Mouse (Mus musculus) embryonic facial prominence, embryonic 10.5 days (tissue): ENCODE measurements around the gene Tac2. TPM values are rescaled to one million over a fixed set of nuclear protein-coding genes. Genes with fewer than 3 reads are reported as not detected.

ENCODE experiments used
- DNase-seq: peaks from one replicate; pipeline ENCODE4 v3.0.0-alpha.2; 2017; ENCODE audit warnings: low spot score
- H3K27ac ChIP-seq: fragments of 300-500 bp; sonication (generic); replicated peaks from 2 replicates; pipeline ENCODE4 v1.5.1; 2016; ENCODE audit warnings: mild to moderate bottlenecking
- H3K27me3 ChIP-seq: fragments of 300-500 bp; sonication (generic); replicated peaks from 2 replicates; pipeline ENCODE4 v1.6.1; 2016; ENCODE audit warnings: low read depth, mild to moderate bottlenecking; ENCODE audit not compliant: poor library complexity, severe bottlenecking
- H3K36me3 ChIP-seq: fragments of 300-500 bp; sonication (generic); replicated peaks from 2 replicates; pipeline ENCODE4 v1.6.1; 2016; ENCODE audit warnings: mild to moderate bottlenecking, moderate library complexity
- H3K4me1 ChIP-seq: fragments of 300-500 bp; sonication (generic); 2 replicates; pipeline ENCODE4 v1.6.1; 2016
- H3K4me3 ChIP-seq: fragments of 300-500 bp; sonication (generic); 2 replicates; pipeline ENCODE4 v1.5.1; 2016; ENCODE audit warnings: mild to moderate bottlenecking, moderate library complexity
- H3K9me3 ChIP-seq: fragments of 300-500 bp; sonication (generic); 2 replicates; pipeline ENCODE4 v1.6.1; 2016; ENCODE audit warnings: mild to moderate bottlenecking
- WGBS: fragments of 180-500 bp; shearing (Covaris S2); methylation state at CpG from one replicate; pipeline ENCODE4 v1.1.7; 2016; 5-methylcytosine and 5-hydroxymethylcytosine counted together
- polyA plus RNA-seq: library from polyadenylated mRNA; unstranded; fragments of >200 nt; fragmentation: Nextera tagmentation; extraction: Ambion mirVana; gene quantifications from 2 replicates; pipeline ENCODE4 v1.2.1, GENCODE M21; 2016

Gene Tac2
- polyA plus RNA-seq, 1 experiment from 2014 or later, result 1.5 TPM

DNA sequence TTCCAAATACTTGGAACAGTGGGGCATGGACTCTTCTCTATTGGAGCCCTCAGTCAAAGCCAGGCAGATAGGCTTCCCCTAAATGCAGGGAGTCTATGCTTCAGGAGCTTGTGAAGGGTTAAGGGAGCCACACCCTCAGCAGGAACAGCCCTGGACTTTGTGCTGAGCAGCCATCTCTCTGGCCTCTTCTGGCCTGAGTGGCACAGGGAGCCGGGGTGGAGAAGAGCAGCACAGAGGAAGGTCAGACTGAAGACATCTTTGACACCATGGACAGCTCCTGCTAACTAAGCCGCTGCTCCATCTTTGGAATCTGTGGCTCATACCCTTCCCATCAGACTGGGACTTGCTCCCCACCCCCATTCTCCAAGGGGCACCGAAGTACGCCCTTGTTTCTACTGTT lies 21.0 kb upstream of the Tac2 start:
- WGBS, result 47% methylated on average over 4 of the region's 4 CpGs

DNA sequence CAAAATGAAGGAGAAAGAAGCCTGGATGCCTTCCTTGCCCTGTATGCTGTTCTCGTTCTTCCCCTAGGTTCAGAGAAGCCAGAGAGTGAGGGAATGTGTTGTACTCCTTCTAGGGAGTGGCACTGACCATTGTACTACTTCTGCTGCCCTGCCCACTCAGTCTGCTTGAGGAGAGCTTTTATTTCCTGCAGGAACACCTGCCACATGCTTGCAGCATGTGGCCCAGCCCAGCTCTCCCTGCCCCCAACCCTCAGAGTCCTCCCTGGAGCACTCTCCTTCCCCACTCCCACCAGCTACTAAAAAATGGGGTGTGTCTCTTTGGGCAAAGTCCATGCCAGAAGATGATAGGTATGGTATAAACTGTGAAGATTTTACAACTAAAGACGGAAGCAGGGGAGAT lies 20.0 kb upstream of the Tac2 start:
- H3K4me1 ChIP-seq, result 0 out of 2 replicates have a peak, but pooled peaks cover 5% of the 10 kb centered on the region
- H3K27ac ChIP-seq, result no peak overlapping the region
- no peak overlapping the region for H3K4me3 ChIP-seq
- DNase-seq, result no peak
- H3K36me3 ChIP-seq, result peaks cover 10% of the 10 kb centered on the region
- 70% methylated on average over 2 of the region's 2 CpGs for WGBS
- no peaks in the 10 kb centered on the region for H3K9me3 ChIP-seq
- no peaks in the 10 kb centered on the region for H3K27me3 ChIP-seq

More for the DNA sequence above, 21.0 kb upstream of the Tac2 start:
- Histone ChIP-seq H3K36me3 (peaks cover 20% of the 10 kb centered on the region), H3K9me3 (no peaks in the 10 kb centered on the region), H3K4me3 (no peak overlapping the region), H3K4me1 (0 out of 2 replicates have a peak, but pooled peaks cover 5% of the 10 kb centered on the region), H3K27me3 (no peaks in the 10 kb centered on the region), H3K27ac (no peak overlapping the region)
- peak; percentile 25 for DNase-seq

DNA sequence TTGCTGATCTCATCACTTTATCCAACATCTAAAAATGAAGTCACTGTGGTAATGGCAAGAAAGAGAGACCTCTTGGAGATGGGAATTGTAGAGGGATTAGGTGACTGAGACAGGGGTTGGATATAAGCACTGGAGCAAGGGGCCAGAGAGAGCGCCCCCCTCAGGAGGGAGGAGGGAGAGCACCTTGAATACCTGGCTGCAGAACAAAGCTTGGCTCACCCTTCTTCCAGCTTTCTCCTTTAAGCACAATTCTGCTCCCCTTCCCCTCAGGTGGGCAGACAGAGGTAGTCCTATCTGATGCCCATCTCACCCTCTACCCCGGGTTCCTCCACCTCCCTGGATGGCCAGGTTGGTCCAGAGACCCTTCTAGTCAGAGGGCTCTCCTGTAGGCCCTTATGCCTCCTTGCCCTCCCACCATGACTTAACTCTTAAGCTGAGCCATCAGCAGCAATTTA lies 19.5 kb upstream of the Tac2 start, which contains the start of gene Myo1a:
TSS of gene Myo1a (plus strand) at position 405 of the 455 bp plus-strand sequence.
- Histone ChIP-seq H3K27ac (no peak within 1 kb of the TSS), H3K4me1 (0 out of 2 replicates have a peak, but pooled peaks cover 5% of the 10 kb centered on the region), H3K36me3 (peaks cover 5% of the 10 kb centered on the region), H3K9me3 (no peaks in the 10 kb centered on the region), H3K4me3 (no peak within 1 kb of the TSS), H3K27me3 (no peaks in the 10 kb centered on the region)
- WGBS, result 55% methylated on average over 2 of the region's 2 CpGs
- DNase-seq, result no peak

DNA sequence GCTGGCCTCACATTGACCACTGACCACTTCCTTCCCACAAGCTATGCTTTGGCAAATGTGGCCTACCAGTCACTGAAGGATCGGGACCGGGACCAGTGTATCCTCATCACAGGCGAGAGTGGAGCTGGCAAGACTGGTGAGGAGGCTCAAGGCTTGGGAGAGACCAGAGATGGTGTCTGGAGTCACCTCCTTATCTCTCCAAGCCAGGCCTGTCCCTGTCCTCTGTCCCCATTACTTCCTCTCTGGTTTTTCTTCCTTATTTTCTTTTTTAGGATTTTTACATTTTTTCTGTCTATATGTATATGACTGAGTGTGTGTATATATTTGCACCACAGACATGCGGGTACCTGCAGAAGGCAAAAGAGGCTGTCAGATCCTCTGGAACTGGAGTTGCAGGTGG lies 18.5 kb upstream of the Tac2 start:
- no peak for DNase-seq
- no peak overlapping the region for H3K27ac ChIP-seq
- no peak overlapping the region for H3K4me3 ChIP-seq
- WGBS, result 91% methylated on average over 4 of the region's 4 CpGs
- H3K27me3 ChIP-seq, result no peaks in the 10 kb centered on the region
- no peaks in the 10 kb centered on the region for H3K9me3 ChIP-seq
- H3K36me3 ChIP-seq, result no peaks in the 10 kb centered on the region
- 0 out of 2 replicates have a peak, but pooled peaks cover 12% of the 10 kb centered on the region for H3K4me1 ChIP-seq

DNA sequence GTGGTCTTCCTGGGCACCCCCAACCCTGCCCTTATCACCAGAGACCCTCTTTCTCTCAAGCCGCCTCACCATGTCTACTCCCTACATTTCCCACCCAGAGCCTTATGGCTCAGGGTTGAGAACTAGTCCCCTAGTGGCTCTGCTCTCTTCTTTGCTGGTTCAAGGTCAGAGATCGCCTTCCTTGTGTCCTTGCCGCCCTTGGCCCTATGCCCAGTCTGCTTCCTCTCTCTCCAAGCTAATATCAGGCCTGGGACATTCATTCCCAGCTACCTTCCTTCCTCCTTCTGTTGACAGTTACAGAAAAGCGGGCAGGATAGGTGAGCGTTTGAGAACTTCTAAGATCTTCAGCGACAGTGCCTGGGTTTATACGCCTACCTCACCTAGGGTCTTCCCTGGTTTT lies 16.6 kb upstream of the Tac2 start:
- Histone ChIP-seq H3K9me3 (no peaks in the 10 kb centered on the region), H3K4me1 (peaks cover 16% of the 10 kb centered on the region), H3K36me3 (no peaks in the 10 kb centered on the region), H3K4me3 (no peak overlapping the region), H3K27ac (no peak overlapping the region), H3K27me3 (no peaks in the 10 kb centered on the region)
- 91% methylated on average over 7 of the region's 7 CpGs for WGBS
- no peak for DNase-seq

DNA sequence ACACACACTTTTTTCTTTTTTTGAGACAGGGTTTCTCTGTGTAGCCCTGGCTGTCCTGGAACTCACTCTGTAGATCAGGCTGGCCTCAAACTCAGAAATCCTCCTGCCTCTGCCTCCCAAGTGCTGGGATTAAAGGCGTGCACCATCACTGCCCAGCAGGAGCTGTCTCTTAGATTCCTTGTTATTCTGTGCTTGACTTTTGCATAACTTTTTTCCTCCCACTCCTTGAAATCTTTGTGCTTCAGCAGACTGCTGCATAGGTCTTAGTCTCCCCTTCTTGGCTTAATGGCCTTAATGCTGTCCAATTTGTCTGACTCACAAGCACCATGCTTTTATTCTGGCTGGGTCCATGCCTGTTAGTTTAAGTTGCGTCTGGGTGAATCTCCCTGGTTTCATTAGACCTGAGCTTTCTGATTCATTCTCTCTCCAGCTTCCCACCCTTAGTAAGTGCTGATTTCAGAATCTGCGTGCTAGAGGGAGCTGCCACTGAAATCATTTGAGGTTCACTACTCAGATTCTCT lies 15.4 kb upstream of the Tac2 start:
- no peak overlapping the region for H3K27ac ChIP-seq
- no peaks in the 10 kb centered on the region for H3K9me3 ChIP-seq
- H3K36me3 ChIP-seq, result no peaks in the 10 kb centered on the region
- no peaks in the 10 kb centered on the region for H3K27me3 ChIP-seq
- H3K4me1 ChIP-seq, result peaks cover 21% of the 10 kb centered on the region
- H3K4me3 ChIP-seq, result no peak overlapping the region
- no peak for DNase-seq
- 86% methylated on average over 3 of the region's 3 CpGs for WGBS

DNA sequence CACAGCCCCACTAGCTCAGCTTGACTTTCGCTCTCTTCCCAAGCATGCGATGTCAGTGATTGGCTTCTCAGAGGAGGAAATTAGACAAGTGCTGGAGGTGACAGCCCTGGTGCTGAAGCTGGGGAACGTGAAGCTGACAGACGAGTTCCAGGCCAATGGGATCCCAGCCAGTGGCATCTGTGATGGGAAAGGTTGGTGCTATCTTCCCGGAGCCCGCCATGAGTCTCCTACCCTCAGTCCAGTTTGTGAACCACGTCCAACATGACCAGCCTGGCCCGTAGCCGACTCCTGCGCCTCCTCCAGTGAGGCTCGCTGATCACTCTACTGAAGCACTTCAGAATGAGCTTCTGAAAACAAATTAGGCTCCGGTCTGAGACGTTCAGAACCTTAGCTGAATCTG lies 13.9 kb upstream of the Tac2 start:
- no peaks in the 10 kb centered on the region for H3K27me3 ChIP-seq
- peaks cover 21% of the 10 kb centered on the region for H3K4me1 ChIP-seq
- 0 out of 2 replicates have a peak, but pooled peaks cover 1% of the 10 kb centered on the region for H3K36me3 ChIP-seq
- no peaks in the 10 kb centered on the region for H3K9me3 ChIP-seq
- WGBS, result 79% methylated on average over 13 of the region's 13 CpGs
- no peak overlapping the region for H3K4me3 ChIP-seq
- no peak for DNase-seq
- no peak overlapping the region for H3K27ac ChIP-seq

DNA sequence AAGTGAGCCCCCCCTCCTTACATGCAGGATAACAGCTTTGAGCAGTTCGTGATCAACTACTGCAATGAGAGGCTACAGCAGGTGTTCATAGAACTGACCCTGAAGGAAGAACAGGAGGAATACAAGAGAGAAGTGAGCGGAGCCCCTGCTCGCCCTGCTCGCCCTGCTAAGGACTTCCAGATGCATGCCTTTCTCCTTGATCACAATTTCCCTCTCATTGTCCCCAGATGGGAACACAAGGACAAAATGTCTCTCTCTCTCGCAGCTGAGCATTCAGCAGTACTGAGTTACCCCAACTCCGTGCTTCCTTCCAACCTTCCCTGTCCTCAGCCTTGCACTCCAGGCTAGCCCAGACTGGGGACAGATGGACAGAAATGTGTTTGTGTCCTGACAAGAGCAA lies 11.5 kb upstream of the Tac2 start:
- H3K9me3 ChIP-seq, result no peaks in the 10 kb centered on the region
- H3K36me3 ChIP-seq, result 0 out of 2 replicates have a peak, but pooled peaks cover 6% of the 10 kb centered on the region
- H3K27ac ChIP-seq, result no peak overlapping the region
- peaks cover 20% of the 10 kb centered on the region for H3K4me1 ChIP-seq
- WGBS, result 57% methylated on average over 6 of the region's 6 CpGs
- no peaks in the 10 kb centered on the region for H3K27me3 ChIP-seq
- no peak overlapping the region for H3K4me3 ChIP-seq
- DNase-seq, result peak; percentile 35

DNA sequence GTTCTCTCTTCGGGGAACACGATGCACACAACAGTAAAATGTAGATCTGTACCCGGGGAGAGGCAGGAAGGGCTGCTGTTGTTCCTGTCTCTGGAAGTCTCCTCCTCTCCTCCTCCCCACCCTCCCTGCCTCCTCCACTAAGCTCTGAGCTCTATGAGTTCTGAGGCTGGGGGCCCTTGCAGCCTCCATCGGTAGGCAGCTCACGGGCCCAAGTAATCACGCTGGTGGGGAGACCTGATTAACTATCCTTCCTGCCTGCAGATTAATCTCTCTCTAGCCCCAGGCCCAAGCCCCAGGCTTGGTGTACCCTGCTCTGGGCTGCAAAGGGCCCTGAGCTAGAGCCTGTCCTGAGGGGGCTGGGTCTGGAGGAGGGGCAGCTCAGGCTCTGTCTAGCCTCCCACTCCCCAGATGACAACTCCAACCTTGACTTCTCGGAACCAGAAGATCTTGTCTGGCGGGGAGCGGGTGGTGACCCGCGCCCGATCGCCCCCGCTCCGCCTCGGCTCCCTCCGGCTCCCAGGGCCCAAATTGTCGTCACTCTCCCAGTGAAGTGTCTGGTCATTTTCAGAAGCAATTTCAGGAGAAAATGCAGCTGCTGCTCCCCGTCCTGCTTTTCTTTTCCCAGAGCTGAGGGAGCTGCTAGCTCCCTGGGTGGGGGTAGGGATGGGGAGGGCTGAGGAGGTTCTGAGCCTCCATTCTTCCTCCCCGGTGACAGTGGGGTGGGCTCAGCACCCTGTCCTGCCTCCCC lies 2.4 kb upstream of the Tac2 start:
- Histone ChIP-seq H3K36me3 (no peaks in the 10 kb centered on the region), H3K27ac (peak overlapping the region; percentile 41), H3K4me3 (peak overlapping the region; percentile 39), H3K9me3 (no peaks in the 10 kb centered on the region), H3K27me3 (peaks cover 66% of the 10 kb centered on the region), H3K4me1 (peaks cover 50% of the 10 kb centered on the region)
- WGBS, result 9% methylated on average over 20 of the region's 20 CpGs
- peak; percentile 24 for DNase-seq

DNA sequence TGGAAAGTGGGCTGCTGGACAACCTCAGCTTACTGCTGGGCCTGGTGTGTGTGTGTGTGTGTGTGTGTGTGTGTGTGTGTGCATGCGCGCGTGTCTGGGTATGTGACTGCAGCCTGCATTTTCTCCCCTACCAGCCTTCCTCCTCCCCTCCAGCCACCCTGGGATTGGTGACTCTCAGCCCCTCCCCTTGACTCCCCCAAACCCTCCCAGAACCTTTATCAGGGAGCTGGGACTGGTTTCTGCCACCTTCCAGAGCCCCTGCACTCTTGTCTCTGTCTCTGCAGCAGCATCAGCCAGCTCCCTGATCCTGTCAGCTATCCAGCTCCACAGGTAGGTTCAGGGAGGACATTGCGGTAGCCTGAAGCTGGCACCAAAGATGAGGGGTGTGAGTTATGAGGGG lies 858 bp downstream of the Tac2 start:
- Histone ChIP-seq H3K4me1 (peaks cover 40% of the 10 kb centered on the region), H3K9me3 (no peaks in the 10 kb centered on the region), H3K27ac (no peak overlapping the region), H3K4me3 (no peak overlapping the region), H3K27me3 (peaks cover 86% of the 10 kb centered on the region), H3K36me3 (no peaks in the 10 kb centered on the region)
- no peak for DNase-seq
- 82% methylated on average over 4 of the region's 4 CpGs for WGBS

DNA sequence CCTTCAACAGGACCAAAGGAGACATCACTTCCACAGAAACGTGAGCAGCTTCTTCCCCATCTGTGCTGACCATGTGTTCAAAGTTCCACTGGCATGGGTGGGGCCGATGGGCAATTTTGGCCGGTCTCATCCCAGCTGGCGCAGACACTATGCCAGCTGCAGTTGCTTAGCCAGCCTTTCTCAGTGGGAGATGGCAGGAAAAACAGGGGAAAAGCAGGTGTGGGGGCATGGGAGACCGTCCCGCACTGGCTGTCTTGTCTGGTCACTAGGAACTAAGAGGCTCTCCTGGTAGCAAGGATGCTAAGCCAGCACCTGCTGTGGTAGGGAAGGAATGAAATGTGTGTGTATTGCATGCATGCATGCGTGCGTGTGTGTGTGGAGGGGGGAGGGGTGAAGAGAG lies 4.2 kb downstream of the Tac2 start:
- DNase-seq, result no peak
- Histone ChIP-seq H3K4me1 (peaks cover 22% of the 10 kb centered on the region), H3K4me3 (no peak overlapping the region), H3K27ac (no peak overlapping the region), H3K9me3 (no peaks in the 10 kb centered on the region), H3K27me3 (peaks cover 55% of the 10 kb centered on the region), H3K36me3 (no peaks in the 10 kb centered on the region)
- WGBS, result 80% methylated on average over 8 of the region's 8 CpGs

DNA sequence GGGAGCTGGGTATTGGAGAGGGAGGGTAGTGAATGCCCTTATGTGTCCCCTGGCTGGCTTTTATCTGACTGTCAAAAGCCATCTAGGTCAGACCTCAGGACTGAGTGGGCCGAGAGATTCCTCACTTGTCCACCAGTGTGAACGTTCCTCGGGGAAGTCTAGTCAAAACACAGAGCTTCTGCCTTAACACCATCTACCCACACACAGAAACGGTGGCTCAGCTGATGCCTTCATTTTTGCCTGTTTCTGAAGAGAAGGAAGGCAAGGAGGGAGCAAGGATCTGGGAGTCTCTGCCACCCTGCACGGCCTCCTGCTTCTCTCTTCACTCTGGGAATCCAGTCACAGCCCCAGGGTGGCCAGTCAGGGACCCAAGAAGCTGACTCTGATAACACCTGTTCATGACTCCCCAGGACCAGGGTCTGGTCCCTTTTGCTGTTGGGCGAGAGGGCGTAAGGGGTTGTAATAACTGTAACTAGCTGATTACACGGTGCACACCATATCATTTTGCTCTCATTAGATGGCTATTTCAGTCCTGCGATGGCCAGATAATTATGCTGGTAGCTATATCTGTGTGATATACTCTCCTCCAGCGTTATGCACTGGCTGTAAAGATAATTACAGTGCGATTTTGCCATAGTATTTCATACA lies 6.1 kb downstream of the Tac2 start:
- WGBS, result 67% methylated on average over 11 of the region's 11 CpGs

DNA sequence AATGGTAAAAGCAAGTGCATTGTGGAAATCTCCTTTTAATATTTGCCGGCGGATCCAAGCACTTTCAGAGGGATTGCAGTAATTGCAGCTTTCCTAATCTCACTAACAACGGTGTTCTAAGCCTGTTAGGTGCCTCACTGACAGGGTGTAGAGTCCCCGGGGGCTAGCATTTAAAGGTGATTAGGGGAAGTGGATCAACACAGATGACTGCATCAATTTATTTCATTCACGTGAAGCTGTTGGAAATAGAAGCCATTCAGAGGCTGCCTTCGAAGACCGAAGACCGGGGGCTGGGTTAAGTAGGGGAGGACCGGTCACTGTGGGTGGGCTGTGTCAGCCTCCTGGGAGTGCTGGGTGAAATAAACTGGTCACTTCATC lies 6.6 kb downstream of the Tac2 start:
- no peak for DNase-seq
- peaks cover 39% of the 10 kb centered on the region for H3K27me3 ChIP-seq
- H3K4me3 ChIP-seq, result no peak overlapping the region
- WGBS, result 37% methylated on average over 9 of the region's 9 CpGs
- peaks cover 29% of the 10 kb centered on the region for H3K4me1 ChIP-seq
- H3K9me3 ChIP-seq, result no peaks in the 10 kb centered on the region
- no peak overlapping the region for H3K27ac ChIP-seq
- H3K36me3 ChIP-seq, result no peaks in the 10 kb centered on the region

More for the DNA sequence above, 6.1 kb downstream of the Tac2 start:
- Histone ChIP-seq H3K36me3 (no peaks in the 10 kb centered on the region), H3K4me1 (peaks cover 29% of the 10 kb centered on the region), H3K27me3 (peaks cover 44% of the 10 kb centered on the region), H3K9me3 (no peaks in the 10 kb centered on the region), H3K4me3 (no peak overlapping the region), H3K27ac (no peak overlapping the region)
- DNase-seq, result no peak
